Mouse (Mus musculus) hindbrain, embryonic 12.5 days (tissue): ENCODE measurements around the gene Plekha8. TPM values are rescaled to one million over a fixed set of nuclear protein-coding genes. Genes with fewer than 3 reads are reported as not detected.

ENCODE experiments used
- ATAC-seq: fragments of 200-750 bp; cut with Nextera tagmentation; 2 replicates; pipeline ENCODE4 v1.8.0; 2017; ENCODE audit warnings: moderate TSS enrichment; ENCODE audit not compliant: low FRiP score
- H3K27ac ChIP-seq: fragments of 300-500 bp; sonication (generic); 2 replicates; pipeline ENCODE4 v1.5.1; 2016; ENCODE audit warnings: mild to moderate bottlenecking
- H3K27me3 ChIP-seq: fragments of 300-500 bp; sonication (generic); 2 replicates; pipeline ENCODE4 v1.6.1; 2016; ENCODE audit warnings: mild to moderate bottlenecking
- H3K36me3 ChIP-seq: fragments of 300-500 bp; sonication (generic); 2 replicates; pipeline ENCODE4 v1.6.1; 2016; ENCODE audit warnings: mild to moderate bottlenecking
- H3K4me1 ChIP-seq: fragments of 300-500 bp; sonication (generic); 2 replicates; pipeline ENCODE4 v1.6.1; 2016
- H3K4me2 ChIP-seq: fragments of 300-500 bp; sonication (generic); replicated peaks from 2 replicates; pipeline ENCODE4 v1.6.1; 2016; ENCODE audit warnings: mild to moderate bottlenecking
- H3K4me3 ChIP-seq: fragments of 300-500 bp; sonication (generic); 2 replicates; pipeline ENCODE4 v1.5.1; 2016; ENCODE audit warnings: mild to moderate bottlenecking
- H3K9ac ChIP-seq: fragments of 300-500 bp; sonication (generic); 2 replicates; pipeline ENCODE4 v1.6.1; 2016; ENCODE audit warnings: mild to moderate bottlenecking, moderate library complexity
- H3K9me3 ChIP-seq: fragments of 300-500 bp; sonication (generic); replicated peaks from 2 replicates; pipeline ENCODE4 v1.6.1; 2016; ENCODE audit warnings: mild to moderate bottlenecking
- whole genome bisulfite sequencing: fragments of 180-500 bp; shearing (Covaris S2); methylation state at CpG from one replicate; pipeline ENCODE4 v1.1.7; 2016; 5-methylcytosine and 5-hydroxymethylcytosine counted together
- polyA plus RNA-seq: library from polyadenylated mRNA; unstranded; fragments of >200 nt; fragmentation: Nextera tagmentation; extraction: Ambion mirVana; gene quantifications from 2 replicates; pipeline ENCODE4 v1.2.1, GENCODE M21; 2016

Gene Plekha8
- polyA plus RNA-seq, 1 experiment from 2014 or later: 19.4 TPM

DNA sequence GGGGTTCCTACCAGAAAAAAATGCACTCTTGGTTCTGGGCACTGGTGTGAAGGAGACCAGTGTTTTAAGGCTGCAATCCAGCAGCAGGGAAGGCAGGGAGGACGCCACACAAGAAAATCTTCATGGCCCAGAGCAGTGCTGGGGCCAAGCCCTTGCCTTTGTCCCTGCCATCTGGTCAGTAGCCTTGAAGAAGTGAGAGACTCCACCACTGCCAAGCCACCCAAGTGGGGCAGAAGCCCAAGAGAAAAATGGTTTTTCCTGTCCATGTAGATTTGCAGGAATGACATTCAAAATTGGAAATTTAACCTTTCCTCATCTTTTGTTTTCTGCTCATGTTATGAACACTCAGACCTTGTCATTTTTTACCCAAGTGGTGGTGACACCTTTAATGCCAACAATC lies 97.3 kb downstream of the Plekha8 start:
- peaks cover 5% of the 10 kb centered on the region; the same call in 1 of the 2 replicates for H3K27me3 ChIP-seq
- no peak for ATAC-seq
- no peak overlapping the region for H3K9ac ChIP-seq
- no peak overlapping the region for H3K27ac ChIP-seq
- WGBS: 74% methylated on average over 1 of the region's 1 CpGs
- no peak overlapping the region for H3K4me3 ChIP-seq
- H3K4me1 ChIP-seq: no peaks in the 10 kb centered on the region
- peaks cover 38% of the 10 kb centered on the region for H3K36me3 ChIP-seq
- H3K4me2 ChIP-seq: no peak overlapping the region
- no peaks in the 10 kb centered on the region for H3K9me3 ChIP-seq

DNA sequence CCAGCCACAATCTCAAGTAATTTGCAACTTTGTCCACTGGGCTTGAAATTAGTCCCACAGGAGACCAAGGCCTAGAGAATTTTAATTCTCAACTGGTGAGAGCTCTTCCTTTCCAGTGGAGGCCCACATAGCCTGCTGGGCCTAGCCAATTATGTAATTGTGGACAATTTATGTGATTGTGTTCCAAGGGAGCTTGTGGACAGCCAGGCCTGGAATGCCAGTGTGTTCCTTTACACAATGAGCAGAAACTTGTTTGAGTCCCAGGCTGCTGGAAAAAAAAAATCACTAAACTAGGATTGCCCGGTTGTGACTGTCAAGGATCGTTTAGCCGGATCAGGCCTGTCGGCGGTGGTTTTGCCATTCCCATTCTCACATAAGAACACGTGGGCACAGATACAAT lies 98.4 kb downstream of the Plekha8 start:
- no peak overlapping the region for H3K4me3 ChIP-seq
- ATAC-seq: no peak
- peaks cover 38% of the 10 kb centered on the region for H3K36me3 ChIP-seq
- H3K4me1 ChIP-seq: no peaks in the 10 kb centered on the region
- H3K9ac ChIP-seq: no peak overlapping the region
- no peak overlapping the region for H3K27ac ChIP-seq
- H3K9me3 ChIP-seq: no peaks in the 10 kb centered on the region
- 92% methylated on average over 6 of the region's 6 CpGs for WGBS
- H3K4me2 ChIP-seq: no peak overlapping the region
- H3K27me3 ChIP-seq: no peaks in the 10 kb centered on the region

Other genes with a start within 250 kb of the Plekha8 start
- 1.5 and 1.7 TPM in 2 replicates for gene Wipf3, start 165.5 kb upstream of the Plekha8 start, polyA plus RNA-seq
- gene Scrn1, start 28.6 kb upstream of the Plekha8 start, polyA plus RNA-seq: 79.3 and 89.4 TPM in 2 replicates
- gene Fkbp14, start 2.2 kb downstream of the Plekha8 start, polyA plus RNA-seq: 21.0 and 26.4 TPM in 2 replicates
- gene Mturn, start 86.5 kb downstream of the Plekha8 start, polyA plus RNA-seq: 54.5 and 59.9 TPM in 2 replicates
- 3.9 and 4.1 TPM in 2 replicates for gene Znrf2, start 221.8 kb downstream of the Plekha8 start, polyA plus RNA-seq